Mouse (Mus musculus) spleen, adult 2 months (tissue): ENCODE measurements around the gene Atp6v0c. TPM values are rescaled to one million over a fixed set of nuclear protein-coding genes. Genes with fewer than 3 reads are reported as not detected.
A peak's percentile ranks its signal among the peaks of the same experiment; 100 is the strongest.

Source experiments
- DNase-seq, 2 experiments: peaks; one replicate each; pipeline versions ENCODE4 v3.0.0 to v3.0.0-alpha.2; 2012 to 2021; ENCODE audit warnings: low spot score in 2 of 2, low read depth in 1 of 2
- H3K27ac ChIP-seq: fragments of 200-500 bp; 2 replicates; pipeline ENCODE4 v1.5.1; 2012; ENCODE audit warnings: low read length, inconsistent platforms; ENCODE audit not compliant: insufficient read depth
- H3K27me3 ChIP-seq: fragments of 200-500 bp; 2 replicates; pipeline ENCODE4 v1.6.1; 2012; ENCODE audit warnings: mild to moderate bottlenecking, moderate library complexity, low read length, inconsistent platforms; ENCODE audit not compliant: control insufficient read depth, insufficient read depth
- H3K36me3 ChIP-seq: fragments of 200-500 bp; 2 replicates; pipeline ENCODE4 v1.6.1; 2012; ENCODE audit warnings: mild to moderate bottlenecking, low read length, inconsistent platforms; ENCODE audit not compliant: control insufficient read depth, insufficient read depth
- H3K4me1 ChIP-seq: fragments of 200-500 bp; 2 replicates; pipeline ENCODE4 v1.6.1; 2011; ENCODE audit warnings: inconsistent platforms; ENCODE audit not compliant: control insufficient read depth, insufficient read depth, insufficient read length
- H3K4me3 ChIP-seq: fragments of 200-500 bp; 2 replicates; pipeline ENCODE4 v1.5.1; 2011; ENCODE audit warnings: mild to moderate bottlenecking, inconsistent platforms; ENCODE audit not compliant: insufficient read depth, insufficient read length; ENCODE audit errors: extremely low read depth
- CTCF ChIP-seq: fragments of 200-500 bp; IDR thresholded peaks from 2 replicates; pipeline ENCODE4 v1.5.1; 2011; ENCODE audit warnings: mild to moderate bottlenecking, inconsistent platforms; ENCODE audit not compliant: insufficient read depth, insufficient read length, insufficient replicate concordance; ENCODE audit errors: extremely low read depth
- POLR2A ChIP-seq: fragments of 200-500 bp; IDR thresholded peaks from 2 replicates; pipeline ENCODE4 v1.6.1; 2011; ENCODE audit warnings: low read depth, low read length, inconsistent platforms
- WGBS: fragments of 180-500 bp; shearing (Covaris S2); methylation state at CpG from one replicate; pipeline ENCODE4 v1.1.7; 2018; 5-methylcytosine and 5-hydroxymethylcytosine counted together
- polyA plus RNA-seq: library from polyadenylated mRNA; depleted of rRNA; stranded (reverse); fragments of >200 nt; gene quantifications from 2 replicates; pipeline ENCODE4 v1.2.3, GENCODE M21; 2012

Gene Atp6v0c
- polyA plus RNA-seq, 1 experiment = 481 TPM

- Histone ChIP-seq H3K27me3 (no peaks in the 10 kb centered on the region), H3K27ac (no peak overlapping the region), H3K4me1 (no peaks in the 10 kb centered on the region; the same call in 1 of the 2 replicates), H3K36me3 (no peaks in the 10 kb centered on the region), H3K4me3 (no peak overlapping the region)
- no peak for TF ChIP-seq CTCF
- TF ChIP-seq POLR2A = no peak
- 86% methylated on average over 2 of the region's 2 CpGs for WGBS
- no peak for DNase-seq
Measured at GRCm38 (mm10) chr17:24190934-24191333, 21.4 kb upstream of the Atp6v0c start.

- Histone ChIP-seq H3K27ac (no peak overlapping the region), H3K36me3 (no peaks in the 10 kb centered on the region), H3K4me1 (no peaks in the 10 kb centered on the region), H3K27me3 (no peaks in the 10 kb centered on the region), H3K4me3 (no peak overlapping the region)
- WGBS = 94% methylated on average over 3 of the region's 3 CpGs
- no peak for DNase-seq
- TF ChIP-seq CTCF (no peak), POLR2A (no peak)
Measured at GRCm38 (mm10) chr17:24174259-24174658, 4.8 kb upstream of the Atp6v0c start.

- H3K4me1 ChIP-seq = no peaks in the 10 kb centered on the region; the same call in 1 of the 2 replicates
- WGBS = 11% methylated on average over 3 of the region's 3 CpGs
- H3K4me3 ChIP-seq = no peak overlapping the region
- peak; percentile 78; the same call in 1 of the 2 replicates for TF ChIP-seq CTCF
- no peak for TF ChIP-seq POLR2A
- H3K36me3 ChIP-seq = no peaks in the 10 kb centered on the region
- peak; percentile 55 to 61 for DNase-seq
- no peak overlapping the region for H3K27ac ChIP-seq
- no peaks in the 10 kb centered on the region for H3K27me3 ChIP-seq
Measured at GRCm38 (mm10) chr17:24173423-24173822, 3.9 kb upstream of the Atp6v0c start.

- Histone ChIP-seq H3K4me1 (peaks cover 6% of the 10 kb centered on the region; the same call in 1 of the 2 replicates), H3K27ac (peak overlapping the region; percentile 67)
- TF ChIP-seq CTCF = no peak
- TF ChIP-seq POLR2A = no peak
Measured at GRCm38 (mm10) chr17:24171738-24172137, 2.2 kb upstream of the Atp6v0c start.

GRCm38 (mm10) chr17:24170729-24171128, 1.2 kb upstream of the Atp6v0c start:
- DNase-seq = no peak
- Histone ChIP-seq H3K27me3 (no peaks in the 10 kb centered on the region), H3K36me3 (peaks cover 1% of the 10 kb centered on the region; the same call in 1 of the 2 replicates), H3K4me3 (no peak overlapping the region), H3K27ac (0 out of 2 replicates have a peak overlapping the region, but pooled peaks have one; percentile 10), H3K4me1 (peaks cover 6% of the 10 kb centered on the region; the same call in 1 of the 2 replicates)
- TF ChIP-seq CTCF (no peak), POLR2A (no peak)
- 56% methylated on average over 5 of the region's 5 CpGs for WGBS

More at GRCm38 (mm10) chr17:24171738-24172137, 2.2 kb upstream of the Atp6v0c start:
- Histone ChIP-seq H3K4me3 (no peak overlapping the region), H3K36me3 (0 out of 2 replicates have a peak, but pooled peaks cover 1% of the 10 kb centered on the region), H3K27me3 (no peaks in the 10 kb centered on the region)
- no peak for DNase-seq
- WGBS = 84% methylated on average over 4 of the region's 4 CpGs

- Histone ChIP-seq H3K4me3 (no peak overlapping the region; the same call in 1 of the 2 replicates), H3K4me1 (peaks cover 6% of the 10 kb centered on the region; the same call in 1 of the 2 replicates), H3K36me3 (peaks cover 1% of the 10 kb centered on the region; the same call in 1 of the 2 replicates), H3K27me3 (no peaks in the 10 kb centered on the region), H3K27ac (peak overlapping the region; percentile 10; the same call in 1 of the 2 replicates)
- no peak for TF ChIP-seq POLR2A
- TF ChIP-seq CTCF = no peak
- DNase-seq = no peak
- WGBS = 49% methylated on average over 3 of the region's 3 CpGs
Measured at GRCm38 (mm10) chr17:24170125-24170524, 623 bp upstream of the Atp6v0c start.
